Mouse (Mus musculus) CH12.LX (cell line): ENCODE data around the gene Smurf2. TPM values are rescaled to one million over a fixed set of nuclear protein-coding genes. Genes with fewer than 3 reads are reported as not detected.

ENCODE experiments used
- DNase-seq: peaks from one replicate; pipeline ENCODE4 v3.0.0-alpha.2; 2013; ENCODE audit errors: extremely low read depth
- H3K27ac ChIP-seq: 2 replicates; pipeline ENCODE4 v1.5.1; 2012; ENCODE audit warnings: low read depth, mild to moderate bottlenecking, control low read depth, moderate library complexity; ENCODE audit not compliant: insufficient read depth
- H3K27me3 ChIP-seq: replicated peaks from 2 replicates; pipeline ENCODE3; 2012; ENCODE audit warnings: inconsistent platforms
- H3K36me3 ChIP-seq, 2 experiments: replicated peaks in 1 of 2; 2 replicates each; pipeline versions ENCODE3 to v1.6.1; 2012; ENCODE audit warnings: inconsistent platforms in 1 of 2, low read length in 1 of 2, mild to moderate bottlenecking in 1 of 2, mixed read lengths in 1 of 2, moderate library complexity in 1 of 2; ENCODE audit not compliant: control insufficient read depth in 1 of 2, insufficient read depth in 1 of 2
- H3K4me1 ChIP-seq, 2 experiments: 2 replicates each; pipeline ENCODE4 v1.6.1; 2012; ENCODE audit warnings: inconsistent platforms in 1 of 2, moderate library complexity in 1 of 2; ENCODE audit not compliant: insufficient read depth in 2 of 2, control insufficient read depth in 1 of 2
- H3K4me2 ChIP-seq: 2 replicates; pipeline ENCODE4 v1.6.1; 2012; ENCODE audit warnings: low read depth, mild to moderate bottlenecking, control low read depth; ENCODE audit not compliant: poor library complexity, insufficient read depth, severe bottlenecking
- H3K4me3 ChIP-seq, 3 experiments: fragments of 150-350 bp in 1 of 3; sonication (generic) in 1 of 3; replicated peaks in 1 of 3; 2 replicates each; pipeline versions ENCODE3 to v1.5.1; 2011 to 2012; ENCODE audit warnings: low read depth in 2 of 3, low read length in 2 of 3, mild to moderate bottlenecking in 2 of 3, moderate library complexity in 2 of 3, control low read depth in 1 of 3, improper control_type of control experiment in 1 of 3, inconsistent platforms in 1 of 3, mixed read lengths in 1 of 3; ENCODE audit not compliant: poor library complexity in 1 of 3
- H3K79me2 ChIP-seq: replicated peaks from 2 replicates; pipeline ENCODE4 v1.6.1; 2012; ENCODE audit warnings: mild to moderate bottlenecking, moderate library complexity; ENCODE audit not compliant: control insufficient read depth, poor library complexity, insufficient read depth, severe bottlenecking; ENCODE audit errors: extremely low read depth
- H3K9ac ChIP-seq: 2 replicates; pipeline ENCODE4 v1.6.1; 2012; ENCODE audit warnings: low read depth, mild to moderate bottlenecking, control low read depth, moderate library complexity; ENCODE audit not compliant: insufficient read depth
- H3K9me3 ChIP-seq: replicated peaks from 2 replicates; pipeline ENCODE3; 2012; ENCODE audit warnings: low read length, inconsistent platforms, mixed read lengths
- BHLHE40 ChIP-seq: IDR thresholded peaks from 2 replicates; pipeline ENCODE4 v1.6.1; 2011; ENCODE audit warnings: mild to moderate bottlenecking, low read depth, low read length, improper control_type of control experiment
- CHD1 ChIP-seq: IDR thresholded peaks from 2 replicates; pipeline ENCODE4 v1.6.1; 2012; ENCODE audit warnings: low read depth, low read length, improper control_type of control experiment, inconsistent platforms
- CHD2 ChIP-seq: IDR thresholded peaks from 2 replicates; pipeline ENCODE4 v1.6.1; 2011; ENCODE audit warnings: low read length, improper control_type of control experiment
- CTCF ChIP-seq, 2 experiments: IDR thresholded peaks in 1 of 2; conservative IDR thresholded peaks in 1 of 2; 2 replicates each; pipeline ENCODE4 v1.5.1; 2011 to 2012; ENCODE audit warnings: low read depth in 2 of 2, low read length in 2 of 2, improper control_type of control experiment in 1 of 2, inconsistent platforms in 1 of 2, mild to moderate bottlenecking in 1 of 2, moderate library complexity in 1 of 2
- ETS1 ChIP-seq: conservative IDR thresholded peaks from 2 replicates; pipeline ENCODE4 v1.6.1; 2012; ENCODE audit warnings: low read depth, mild to moderate bottlenecking, inconsistent platforms, low read length, improper control_type of control experiment, moderate library complexity
- GABPA ChIP-seq: IDR thresholded peaks from 2 replicates; pipeline ENCODE4 v1.6.1; 2012; ENCODE audit warnings: low read depth, low read length, improper control_type of control experiment, inconsistent platforms; ENCODE audit not compliant: insufficient replicate concordance
- HCFC1 ChIP-seq: IDR thresholded peaks from 2 replicates; pipeline ENCODE4 v1.6.1; 2012; ENCODE audit warnings: low read depth, mild to moderate bottlenecking, inconsistent platforms, low read length, improper control_type of control experiment
- KAT2A ChIP-seq: IDR thresholded peaks from 2 replicates; pipeline ENCODE4 v1.6.1; 2012; ENCODE audit warnings: low read length, improper control_type of control experiment, inconsistent platforms; ENCODE audit not compliant: insufficient replicate concordance
- NRF1 ChIP-seq: IDR thresholded peaks from 2 replicates; pipeline ENCODE4 v1.6.1; 2014; ENCODE audit warnings: low read depth, mild to moderate bottlenecking, inconsistent platforms, low read length, improper control_type of control experiment, moderate library complexity
- RAD21 ChIP-seq: IDR thresholded peaks from 2 replicates; pipeline ENCODE4 v1.6.1; 2011; ENCODE audit warnings: low read depth, mild to moderate bottlenecking, low read length, improper control_type of control experiment, moderate library complexity
- SIN3A ChIP-seq: IDR thresholded peaks from 2 replicates; pipeline ENCODE4 v1.6.1; 2012; ENCODE audit warnings: low read length, improper control_type of control experiment, inconsistent platforms
- SMC3 ChIP-seq: IDR thresholded peaks from 2 replicates; pipeline ENCODE4 v1.6.1; 2011; ENCODE audit warnings: low read depth, low read length, improper control_type of control experiment
- TBP ChIP-seq: conservative IDR thresholded peaks from 2 replicates; pipeline ENCODE4 v1.6.1; 2011; ENCODE audit warnings: low read depth, low read length, improper control_type of control experiment
- TCF12 ChIP-seq: IDR thresholded peaks from 2 replicates; pipeline ENCODE4 v1.6.1; 2014; ENCODE audit warnings: low read depth, mild to moderate bottlenecking, inconsistent platforms, low read length, improper control_type of control experiment
- UBTF ChIP-seq: IDR thresholded peaks from 2 replicates; pipeline ENCODE4 v1.6.1; 2012; ENCODE audit warnings: low read depth, mild to moderate bottlenecking, inconsistent platforms, low read length, improper control_type of control experiment, moderate library complexity
- dilution Hi-C: fragments of 300-500 bp; cut with MboI; formaldehyde crosslinking; loops from 2 replicates; pipeline ENCODE4 v1.14.3; 2020; ENCODE audit warnings: low sequenced_read_pairs; ENCODE audit not compliant: extremely low pct_unique_long_range_greater_than_20kb, extremely low pct_ligation_motif_present
- in situ Hi-C: fragments of 300-500 bp; cut with MboI; formaldehyde crosslinking; loops from 3 replicates; pipeline ENCODE4 v1.14.3; 2019; ENCODE audit warnings: low sequenced_read_pairs, low pct_ligation_motif_present, low pct_unique_long_range_greater_than_20kb, mixed read lengths
- polyA plus RNA-seq: library from polyadenylated mRNA; unstranded; fragments of >175 nt; gene quantifications from 2 replicates; pipeline ENCODE4 v1.2.1, GENCODE M21; 2012; ENCODE audit warnings: low read depth; ENCODE audit not compliant: insufficient read length
- total RNA-seq, 2 experiments: library from RNA; depleted of rRNA; stranded (reverse); fragments of 300-350 nt in 1 of 2; fragments of >200 nt in 1 of 2; gene quantifications; 2 replicates each; pipeline ENCODE4 v1.2.3; 2012 to 2014

Smurf2 gene
- total and polyA plus RNA-seq, 3 experiments, result 10.8 to 13.2 (median 11.3) TPM

DNA sequence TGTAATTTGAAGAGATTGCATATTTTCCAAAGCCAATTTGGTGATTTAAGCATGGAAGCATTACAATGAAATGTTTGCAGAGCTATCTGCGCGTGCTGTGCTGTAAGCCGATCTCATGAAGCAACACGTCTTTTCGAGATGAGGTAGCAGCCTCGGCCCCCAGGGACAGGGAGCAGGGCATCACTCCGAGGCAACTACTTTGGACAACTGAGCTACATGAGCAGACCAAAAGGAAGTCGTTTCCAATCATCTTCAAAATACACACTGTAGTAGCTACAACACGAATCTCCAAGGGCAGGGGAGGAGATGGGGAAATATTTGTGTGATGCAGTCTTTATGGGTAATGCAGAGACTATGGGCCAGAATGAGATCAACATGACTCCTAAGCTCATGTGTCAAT lies 9.9 kb upstream of the Smurf2 start:
- Histone ChIP-seq H3K36me3 (no peaks in the 10 kb centered on the region), H3K4me3 (no peak overlapping the region), H3K27me3 (no peaks in the 10 kb centered on the region), H3K9me3 (peaks cover 4% of the 10 kb centered on the region), H3K27ac (no peak overlapping the region), H3K79me2 (no peaks in the 10 kb centered on the region), H3K4me2 (no peak overlapping the region), H3K4me1 (0 out of 4 replicates have a peak, but pooled peaks cover 0 to under 1% of the 10 kb centered on the region in 2 experiments), H3K9ac (no peak overlapping the region)
- no peak for DNase-seq
- in situ Hi-C loops (no loop called here), dilution Hi-C loops (no loop called here)
- TF ChIP-seq GABPA (no peak), KAT2A (no peak), NRF1 (no peak), ETS1 (no peak), BHLHE40 (no peak), CHD2 (no peak), TCF12 (no peak), TBP (no peak), UBTF (no peak)

DNA sequence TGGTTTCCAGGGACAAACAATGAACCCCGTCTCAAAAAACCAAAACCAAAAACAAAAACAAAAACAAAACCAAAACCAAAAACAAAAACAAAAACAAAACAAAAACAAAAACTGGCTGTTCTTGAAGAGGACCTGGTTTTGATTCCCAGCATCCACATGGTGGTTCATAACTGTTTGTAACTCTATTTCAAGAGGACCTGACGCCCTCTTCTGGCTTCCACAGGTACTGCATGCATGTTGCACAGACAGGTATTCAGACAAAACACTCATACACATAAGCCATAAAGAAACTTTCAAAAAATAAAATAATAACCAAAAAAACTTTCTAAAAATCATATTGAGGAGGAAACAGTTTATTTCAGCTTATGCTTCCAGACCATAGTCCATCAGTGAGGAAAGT lies 8.4 kb upstream of the Smurf2 start:
- peak; percentile 19 for DNase-seq
- in situ Hi-C loops, result no loop called here

DNA sequence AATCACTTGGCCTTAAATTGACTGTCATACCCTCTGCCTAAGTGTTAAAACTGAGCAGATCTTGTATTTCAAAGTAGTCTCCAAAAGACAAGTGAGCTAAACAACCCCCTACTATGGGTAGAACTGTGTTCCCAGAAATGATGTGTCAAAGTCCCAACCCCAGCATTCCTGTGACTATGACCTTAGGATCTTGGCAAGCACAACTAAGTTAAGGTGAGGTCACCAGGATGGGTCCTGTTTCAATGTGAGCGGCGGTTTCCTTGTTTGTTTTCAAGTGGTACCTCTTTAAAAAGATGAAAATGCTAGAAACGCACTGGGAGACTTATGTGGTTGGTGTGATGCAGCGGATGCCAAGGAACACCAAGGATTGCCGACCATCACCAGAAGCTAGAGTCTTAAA lies 7.4 kb upstream of the Smurf2 start:
- in situ Hi-C loops (no loop called here), dilution Hi-C loops (no loop called here)
- H3K27me3 ChIP-seq, result no peaks in the 10 kb centered on the region
- TF ChIP-seq CHD1 (no peak), HCFC1 (no peak), CTCF (conservative IDR thresholded peaks at IDR 0.05 in 1 of 2, IDR thresholded peaks at IDR 0.05 in 1 of 2; ENCODE audit: low read depth in 2 of 2, low read length in 2 of 2) (no peak), SMC3 (no peak), CHD2 (no peak)
- H3K4me2 ChIP-seq, result no peak overlapping the region
- no peak overlapping the region for H3K9ac ChIP-seq
- 0 out of 4 replicates have a peak, but pooled peaks cover 0 to 4% of the 10 kb centered on the region in 2 experiments for H3K4me1 ChIP-seq
- no peak for DNase-seq
- no peak overlapping the region for H3K4me3 ChIP-seq
- H3K79me2 ChIP-seq, result no peaks in the 10 kb centered on the region
- H3K9me3 ChIP-seq, result peaks cover 4% of the 10 kb centered on the region
- H3K36me3 ChIP-seq, result no peaks in the 10 kb centered on the region
- H3K27ac ChIP-seq, result no peak overlapping the region

More for the DNA sequence above, 8.4 kb upstream of the Smurf2 start:
- Histone ChIP-seq H3K9ac (no peak overlapping the region), H3K27ac (no peak overlapping the region)
- TF ChIP-seq HCFC1 (no peak), CTCF (conservative IDR thresholded peaks at IDR 0.05 in 1 of 2, IDR thresholded peaks at IDR 0.05 in 1 of 2; ENCODE audit: low read depth in 2 of 2, low read length in 2 of 2) (peak; percentile 31 to 39; a peak in 3 of 4 replicates), RAD21 (peak; percentile 1), NRF1 (no peak), SIN3A (no peak)
- TF ChIP-seq, all 38 proteins: peak for 2
- Histone ChIP-seq H3K4me2 (no peak overlapping the region), H3K4me3 (no peak overlapping the region), H3K9me3 (peaks cover 4% of the 10 kb centered on the region), H3K4me1 (0 out of 4 replicates have a peak, but pooled peaks cover 0 to 4% of the 10 kb centered on the region in 2 experiments), H3K27me3 (no peaks in the 10 kb centered on the region), H3K79me2 (no peaks in the 10 kb centered on the region), H3K36me3 (no peaks in the 10 kb centered on the region)
- dilution Hi-C loops, result no loop called here
